Mouse (Mus musculus): Measurements from ENCODE around the gene Treml4.

DNA sequence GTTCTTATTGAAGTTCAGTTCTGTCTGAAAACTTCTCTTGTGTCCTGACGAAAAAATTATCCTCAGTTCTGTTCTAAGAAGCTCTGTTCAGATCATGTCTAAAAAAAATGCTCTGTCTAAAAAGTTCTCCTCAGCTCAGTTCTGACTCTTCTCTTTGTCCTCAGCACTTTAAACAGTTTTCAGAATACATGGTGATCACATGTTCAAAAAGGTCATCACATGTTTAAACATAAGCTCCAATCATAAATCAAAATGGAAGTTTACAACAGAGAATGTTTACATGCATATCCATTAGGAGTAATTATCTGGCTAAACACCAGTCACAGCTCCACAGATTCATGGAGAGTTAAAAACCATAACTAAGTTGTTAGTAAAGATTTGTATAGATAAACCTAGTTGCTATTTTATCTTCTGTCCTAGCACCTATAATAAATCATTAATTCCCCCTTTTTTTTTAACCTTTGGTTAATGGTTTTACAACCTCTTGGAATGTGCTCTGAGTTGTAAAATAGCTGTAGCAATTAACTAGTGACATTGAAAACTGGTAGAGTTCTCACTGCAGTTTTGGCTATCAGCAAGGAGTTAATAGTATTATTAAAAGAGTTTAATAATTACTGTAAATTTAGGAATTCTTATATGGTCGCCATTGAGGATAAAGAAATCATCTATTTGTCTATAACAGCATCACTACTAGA lies 2.7 kb downstream of the Treml4 start:
- TF ChIP-seq POLR2A (IDR thresholded peaks at IDR 0.05; ENCODE audit: control insufficient read depth in 1 of 2, insufficient read depth in 1 of 2, low read depth in 1 of 2, low read length in 2 of 2, poor library complexity in 1 of 2) (no peak), CTCF (IDR thresholded peaks at IDR 0.05 in 2 of 3, conservative IDR thresholded peaks at IDR 0.05 in 1 of 3; ENCODE audit: control insufficient read depth in 1 of 3, insufficient read depth in 1 of 3, low read depth in 2 of 3, low read length in 3 of 3, poor library complexity in 1 of 3, severe bottlenecking in 1 of 3) (no peak), TAL1 (IDR thresholded peaks at IDR 0.05; ENCODE audit: low read length) (no peak), E2F4 (IDR thresholded peaks at IDR 0.05; ENCODE audit: borderline replicate concordance, low read depth, low read length) (no peak), SMC3 (IDR thresholded peaks at IDR 0.05; ENCODE audit: low read depth, low read length) (no peak), MAFK (IDR thresholded peaks at IDR 0.05; ENCODE audit: borderline replicate concordance, low read depth, low read length) (no peak)

All from MEL (cell line).